Mouse (Mus musculus) embryonic facial prominence, embryonic 15.5 days (tissue): Measurements from ENCODE around the gene Sap25. TPM values are rescaled to one million over a fixed set of nuclear protein-coding genes. Genes with fewer than 3 reads are reported as not detected.

Experiments
- ATAC-seq: fragments of 200-750 bp; cut with Nextera tagmentation; 2 replicates; pipeline ENCODE4 v1.8.0; 2017; ENCODE audit warnings: low read depth, moderate TSS enrichment; ENCODE audit not compliant: insufficient number of reproducible peaks, low FRiP score, low TSS enrichment
- H3K27ac ChIP-seq: fragments of 300-500 bp; sonication (generic); replicated peaks from 2 replicates; pipeline ENCODE4 v1.5.1; 2015; ENCODE audit warnings: mild to moderate bottlenecking, inconsistent platforms
- H3K27me3 ChIP-seq: fragments of 300-500 bp; sonication (generic); 2 replicates; pipeline ENCODE4 v1.6.1; 2015; ENCODE audit warnings: inconsistent platforms
- H3K36me3 ChIP-seq: fragments of 300-500 bp; sonication (generic); 2 replicates; pipeline ENCODE4 v1.6.1; 2015; ENCODE audit warnings: mild to moderate bottlenecking, inconsistent platforms
- H3K4me1 ChIP-seq: fragments of 300-500 bp; sonication (generic); 2 replicates; pipeline ENCODE4 v1.6.1; 2015; ENCODE audit warnings: inconsistent platforms
- H3K4me2 ChIP-seq: fragments of 300-500 bp; sonication (generic); replicated peaks from 2 replicates; pipeline ENCODE4 v1.6.1; 2015; ENCODE audit warnings: mild to moderate bottlenecking, inconsistent platforms
- H3K4me3 ChIP-seq: fragments of 300-500 bp; sonication (generic); replicated peaks from 2 replicates; pipeline ENCODE4 v1.5.1; 2015; ENCODE audit warnings: mild to moderate bottlenecking, inconsistent platforms
- H3K9ac ChIP-seq: fragments of 300-500 bp; sonication (generic); 2 replicates; pipeline ENCODE4 v1.6.1; 2015; ENCODE audit warnings: inconsistent platforms
- H3K9me3 ChIP-seq: fragments of 300-500 bp; sonication (generic); replicated peaks from 2 replicates; pipeline ENCODE4 v1.6.1; 2016; ENCODE audit warnings: inconsistent platforms
- WGBS: fragments of 180-500 bp; shearing (Covaris S2); methylation state at CpG from one replicate; pipeline ENCODE4 v1.1.7; 2015; 5-methylcytosine and 5-hydroxymethylcytosine counted together
- polyA plus RNA-seq: library from polyadenylated mRNA; unstranded; fragments of >200 nt; fragmentation: Nextera tagmentation; extraction: Ambion mirVana; gene quantifications from 2 replicates; pipeline ENCODE4 v1.2.1, GENCODE M21; 2015

The Sap25 gene
- 10.1 and 10.2 TPM in 2 replicates for polyA plus RNA-seq

- Histone ChIP-seq H3K9me3 (no peaks in the 10 kb centered on the region), H3K36me3 (peaks cover 58% of the 10 kb centered on the region), H3K4me2 (no peak within 1 kb of the TSS), H3K4me3 (no peak within 1 kb of the TSS), H3K4me1 (peaks cover 13% of the 10 kb centered on the region), H3K9ac (no peak within 1 kb of the TSS), H3K27me3 (peaks cover 29% of the 10 kb centered on the region), H3K27ac (no peak within 1 kb of the TSS)
- ATAC-seq = no peak
- WGBS = 88% methylated on average over 19 of the region's 19 CpGs
Observed at GRCm38 (mm10) chr5:137641054-137641453, at the start of gene Sap25. TSS of gene Sap25 (plus strand) at chr5:137641334.

- H3K4me2 ChIP-seq = no peak overlapping the region
- H3K36me3 ChIP-seq = peaks cover 8% of the 10 kb centered on the region; the same call in 1 of the 2 replicates
- H3K9ac ChIP-seq = no peak overlapping the region
- WGBS = 82% methylated on average over 7 of the region's 7 CpGs
- no peaks in the 10 kb centered on the region for H3K9me3 ChIP-seq
- no peaks in the 10 kb centered on the region for H3K27me3 ChIP-seq
- ATAC-seq = no peak
- no peak overlapping the region for H3K27ac ChIP-seq
- H3K4me3 ChIP-seq = no peak overlapping the region
- peaks cover 11% of the 10 kb centered on the region for H3K4me1 ChIP-seq
Observed at GRCm38 (mm10) chr5:137595921-137596320, 45.2 kb upstream of the Sap25 start.

GRCm38 (mm10) chr5:137596601-137597261 is 44.4 kb upstream of the Sap25 start:
- H3K4me2 ChIP-seq = peak overlapping the region; percentile 24; the same call in 1 of the 2 replicates
- H3K4me3 ChIP-seq = 0 out of 2 replicates have a peak overlapping the region, but pooled peaks have one; percentile 7
- H3K4me1 ChIP-seq = peaks cover 11% of the 10 kb centered on the region
- H3K9me3 ChIP-seq = no peaks in the 10 kb centered on the region
- no peak overlapping the region for H3K9ac ChIP-seq
- ATAC-seq = no peak
- H3K27ac ChIP-seq = 0 out of 2 replicates have a peak overlapping the region, but pooled peaks have one; percentile 34
- H3K27me3 ChIP-seq = no peaks in the 10 kb centered on the region
- peaks cover 8% of the 10 kb centered on the region; the same call in 1 of the 2 replicates for H3K36me3 ChIP-seq
- 32% methylated on average over 30 of the region's 30 CpGs for WGBS

GRCm38 (mm10) chr5:137597625-137598024 is 43.5 kb upstream of the Sap25 start:
- ATAC-seq = no peak

GRCm38 (mm10) chr5:137598100-137598826 is 42.9 kb upstream of the Sap25 start:
- no peak for ATAC-seq
- H3K9me3 ChIP-seq = no peaks in the 10 kb centered on the region
- no peaks in the 10 kb centered on the region for H3K27me3 ChIP-seq
- H3K4me3 ChIP-seq = no peak overlapping the region
- H3K36me3 ChIP-seq = peaks cover 8% of the 10 kb centered on the region; the same call in 1 of the 2 replicates
- no peak overlapping the region for H3K27ac ChIP-seq
- H3K4me2 ChIP-seq = no peak overlapping the region
- WGBS = 78% methylated on average over 2 of the region's 2 CpGs
- peaks cover 20% of the 10 kb centered on the region for H3K4me1 ChIP-seq
- H3K9ac ChIP-seq = no peak overlapping the region

More at GRCm38 (mm10) chr5:137597625-137598024, 43.5 kb upstream of the Sap25 start:
- H3K9ac ChIP-seq = no peak overlapping the region
- H3K36me3 ChIP-seq = peaks cover 8% of the 10 kb centered on the region; the same call in 1 of the 2 replicates
- 91% methylated on average over 6 of the region's 6 CpGs for WGBS
- H3K4me3 ChIP-seq = no peak overlapping the region
- H3K27me3 ChIP-seq = no peaks in the 10 kb centered on the region
- H3K4me1 ChIP-seq = peaks cover 15% of the 10 kb centered on the region
- H3K9me3 ChIP-seq = no peaks in the 10 kb centered on the region
- no peak overlapping the region for H3K27ac ChIP-seq
- H3K4me2 ChIP-seq = no peak overlapping the region

GRCm38 (mm10) chr5:137599600-137599999 is 41.5 kb upstream of the Sap25 start:
- 48% methylated on average over 9 of the region's 9 CpGs for WGBS
- no peak overlapping the region; the same call in 1 of the 2 replicates for H3K27ac ChIP-seq

GRCm38 (mm10) chr5:137600281-137600618 is 40.9 kb upstream of the Sap25 start:
- peaks cover 17% of the 10 kb centered on the region for H3K36me3 ChIP-seq
- H3K4me1 ChIP-seq = peaks cover 23% of the 10 kb centered on the region
- H3K4me3 ChIP-seq = peak overlapping the region; percentile 72
- no peaks in the 10 kb centered on the region for H3K9me3 ChIP-seq
- no peaks in the 10 kb centered on the region for H3K27me3 ChIP-seq
- WGBS = 2% methylated on average over 19 of the region's 19 CpGs
- ATAC-seq = no peak
- peak overlapping the region; percentile 92 for H3K4me2 ChIP-seq
- peak overlapping the region; percentile 89 for H3K27ac ChIP-seq
- H3K9ac ChIP-seq = peak overlapping the region; percentile 94

More at GRCm38 (mm10) chr5:137599600-137599999, 41.5 kb upstream of the Sap25 start:
- Histone ChIP-seq H3K4me2 (peak overlapping the region; percentile 92), H3K9me3 (no peaks in the 10 kb centered on the region), H3K4me1 (peaks cover 23% of the 10 kb centered on the region), H3K4me3 (peak overlapping the region; percentile 72), H3K9ac (peak overlapping the region; percentile 94), H3K36me3 (peaks cover 11% of the 10 kb centered on the region; the same call in 1 of the 2 replicates), H3K27me3 (no peaks in the 10 kb centered on the region)
- ATAC-seq = no peak

GRCm38 (mm10) chr5:137600619-137601364 is 40.3 kb upstream of the Sap25 start, which contains the start of gene Mospd3:
TSS of gene Mospd3 (minus strand) at chr5:137601058.
- no peaks in the 10 kb centered on the region for H3K9me3 ChIP-seq
- peak within 1 kb of the TSS; percentile 92 for H3K4me2 ChIP-seq
- peak within 1 kb of the TSS; percentile 94 for H3K9ac ChIP-seq
- ATAC-seq = peak; percentile 95
- peaks cover 23% of the 10 kb centered on the region for H3K36me3 ChIP-seq
- under 1% methylated on average over 41 of the region's 41 CpGs for WGBS
- H3K4me1 ChIP-seq = peaks cover 23% of the 10 kb centered on the region
- no peaks in the 10 kb centered on the region for H3K27me3 ChIP-seq
- peak within 1 kb of the TSS; percentile 72 for H3K4me3 ChIP-seq
- peak within 1 kb of the TSS; percentile 89 for H3K27ac ChIP-seq

- peaks cover 28% of the 10 kb centered on the region for H3K36me3 ChIP-seq
- ATAC-seq = no peak
- peak overlapping the region; percentile 89 for H3K27ac ChIP-seq
- H3K27me3 ChIP-seq = no peaks in the 10 kb centered on the region
- peak overlapping the region; percentile 33 for H3K9ac ChIP-seq
- peaks cover 23% of the 10 kb centered on the region for H3K4me1 ChIP-seq
- WGBS = under 1% methylated on average over 22 of the region's 22 CpGs
- H3K4me3 ChIP-seq = peak overlapping the region; percentile 72
- no peaks in the 10 kb centered on the region for H3K9me3 ChIP-seq
- H3K4me2 ChIP-seq = peak overlapping the region; percentile 92
Observed at GRCm38 (mm10) chr5:137601365-137601729, 39.8 kb upstream of the Sap25 start.

- H3K27me3 ChIP-seq = no peaks in the 10 kb centered on the region
- peaks cover 29% of the 10 kb centered on the region for H3K36me3 ChIP-seq
- peak overlapping the region; percentile 53 for H3K4me2 ChIP-seq
- WGBS = 20% methylated on average over 26 of the region's 26 CpGs
- peak overlapping the region; percentile 30 for H3K4me3 ChIP-seq
- H3K27ac ChIP-seq = no peak overlapping the region
- H3K4me1 ChIP-seq = peaks cover 59% of the 10 kb centered on the region
- no peak for ATAC-seq
- no peaks in the 10 kb centered on the region for H3K9me3 ChIP-seq
- peak overlapping the region; percentile 15; the same call in 1 of the 2 replicates for H3K9ac ChIP-seq
Observed at GRCm38 (mm10) chr5:137607860-137608653, 33.1 kb upstream of the Sap25 start.
